Mouse (Mus musculus) limb, embryonic 15.5 days (tissue): ENCODE measurements at regions not wholly inside any gene's neighbourhood (a gene's known extent, or its start where the extent isn't known, plus 50 kb on each side); places are given as distances from the start of the nearest gene placed in this dataset. TPM values are rescaled to one million over a fixed set of nuclear protein-coding genes. Genes with fewer than 3 reads are reported as not detected.
"Not testable (repeated sequence)": the region's sequence is repeated elsewhere in the genome, so short reads cannot be mapped to it uniquely, and the experiment has no call there.

Experiments
- ATAC-seq: fragments of 200-750 bp; cut with Nextera tagmentation; 2 replicates; pipeline ENCODE4 v1.8.0; 2017; ENCODE audit warnings: low read depth, moderate TSS enrichment; ENCODE audit not compliant: insufficient number of reproducible peaks, low FRiP score, low TSS enrichment
- H3K27ac ChIP-seq: fragments of 300-500 bp; sonication (generic); 2 replicates; pipeline ENCODE4 v1.5.1; 2015; ENCODE audit warnings: moderate library complexity, mild to moderate bottlenecking, inconsistent platforms
- H3K27me3 ChIP-seq: fragments of 300-500 bp; sonication (generic); 2 replicates; pipeline ENCODE4 v1.6.1; 2015; ENCODE audit warnings: inconsistent platforms
- H3K36me3 ChIP-seq: fragments of 300-500 bp; sonication (generic); 2 replicates; pipeline ENCODE4 v1.6.1; 2015; ENCODE audit warnings: inconsistent platforms
- H3K4me1 ChIP-seq: fragments of 300-500 bp; sonication (generic); 2 replicates; pipeline ENCODE4 v1.6.1; 2015; ENCODE audit warnings: inconsistent platforms
- H3K4me2 ChIP-seq: fragments of 300-500 bp; sonication (generic); 2 replicates; pipeline ENCODE4 v1.6.1; 2015; ENCODE audit warnings: mild to moderate bottlenecking, inconsistent platforms
- H3K4me3 ChIP-seq: fragments of 300-500 bp; sonication (generic); 2 replicates; pipeline ENCODE4 v1.5.1; 2015; ENCODE audit warnings: mild to moderate bottlenecking, inconsistent platforms
- H3K9ac ChIP-seq: fragments of 300-500 bp; sonication (generic); 2 replicates; pipeline ENCODE4 v1.6.1; 2015; ENCODE audit warnings: inconsistent platforms
- H3K9me3 ChIP-seq: fragments of 300-500 bp; sonication (generic); 2 replicates; pipeline ENCODE4 v1.6.1; 2016; ENCODE audit warnings: inconsistent platforms
- WGBS: fragments of 180-500 bp; shearing (Covaris S2); methylation state at CpG from one replicate; pipeline ENCODE4 v1.1.7; 2015; 5-methylcytosine and 5-hydroxymethylcytosine counted together
- microRNA-seq: library from miRNA; unstranded; fragments of <30 nt; microRNA quantifications from one replicate; pipeline ENCODE4, GENCODE M21; 2016

GRCm38 (mm10) chr13:61805300-61805699, 235.4 kb upstream of the Cts3 start:
- H3K27me3 ChIP-seq, H3K4me1 ChIP-seq, H3K9ac ChIP-seq, H3K9me3 ChIP-seq, H3K27ac ChIP-seq, H3K4me3 ChIP-seq, ATAC-seq, H3K4me2 ChIP-seq: not testable (repeated sequence)
- 0 out of 2 replicates have a peak, but pooled peaks cover 12% of the 10 kb centered on the region for H3K36me3 ChIP-seq
- 95% methylated on average over 3 of the region's 3 CpGs for WGBS

GRCm38 (mm10) chr13:61804168-61804874, 234.4 kb upstream of the Cts3 start:
- Histone ChIP-seq H3K9ac (peak overlapping the region; percentile 51), H3K4me3 (peak overlapping the region; percentile 63), H3K4me2 (peak overlapping the region; percentile 51)
- not testable (repeated sequence) for H3K4me1 ChIP-seq, H3K9me3 ChIP-seq, H3K36me3 ChIP-seq, H3K27me3 ChIP-seq, ATAC-seq, H3K27ac ChIP-seq
- WGBS: 1% methylated on average over 19 of the region's 19 CpGs

GRCm38 (mm10) chr13:61803763-61804162, 233.8 kb upstream of the Cts3 start:
- not testable (repeated sequence) for H3K27me3 ChIP-seq, H3K9me3 ChIP-seq, H3K36me3 ChIP-seq, H3K9ac ChIP-seq, H3K4me1 ChIP-seq, H3K27ac ChIP-seq, ATAC-seq
- Histone ChIP-seq H3K4me3 (peak overlapping the region; percentile 63), H3K4me2 (peak overlapping the region; percentile 51)
- 33% methylated on average over 5 of the region's 5 CpGs for WGBS

GRCm38 (mm10) chr13:61763457-61763856, 193.5 kb upstream of the Cts3 start:
- not testable (repeated sequence) for H3K36me3 ChIP-seq, H3K4me1 ChIP-seq, H3K27ac ChIP-seq, ATAC-seq, H3K9ac ChIP-seq, H3K4me2 ChIP-seq, H3K4me3 ChIP-seq, H3K27me3 ChIP-seq, H3K9me3 ChIP-seq
- 78% methylated on average over 1 of the region's 1 CpGs for WGBS

Small RNAs in the stretch of these regions (microRNA-seq; reads per million reads assigned to microRNA genes)
- not detected for gene Gm23739
